Mouse (Mus musculus): Measurements from ENCODE around the gene Jagn1.

Gene Jagn1

DNA sequence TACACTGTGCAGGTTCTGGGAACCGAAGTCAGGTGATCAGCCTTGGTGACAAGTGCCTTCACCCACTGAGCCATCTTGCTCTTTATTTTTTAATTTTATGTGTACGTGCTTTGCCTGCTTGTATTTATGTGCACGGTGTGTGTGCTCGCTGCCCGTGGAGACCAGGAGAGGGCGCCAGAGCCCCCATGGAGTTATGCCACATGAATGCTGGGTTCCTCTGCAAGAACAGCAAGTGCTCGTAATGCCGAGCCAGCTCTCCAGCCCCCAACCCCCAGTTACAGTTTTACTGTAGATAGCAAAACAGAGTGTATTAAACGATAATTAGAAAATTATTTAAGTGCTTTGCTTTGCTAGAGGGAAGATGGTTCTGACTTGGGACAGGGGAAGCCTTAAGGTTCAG, 35.7 kb upstream of the Jagn1 start:
- no peaks in the 10 kb centered on the region for H3K9me3 ChIP-seq (ENCODE audit: low read length)
- peak overlapping the region; percentile 55 for H3K4me3 ChIP-seq (replicated peaks; ENCODE audit: low read length)
- TF ChIP-seq CTCF (conservative IDR thresholded peaks at IDR 0.05; ENCODE audit: low read length), result peak; percentile 96
- TF ChIP-seq POU5F1 (IDR thresholded peaks at IDR 0.05; ENCODE audit: borderline replicate concordance, low read length), result no peak
- TF ChIP-seq NANOG (IDR thresholded peaks at IDR 0.05; ENCODE audit: borderline replicate concordance, low read length), result no peak
- peaks cover 12% of the 10 kb centered on the region; the same call in 1 of the 2 replicates for H3K36me3 ChIP-seq (ENCODE audit: insufficient read depth, low read length)
- H3K27me3 ChIP-seq (ENCODE audit: insufficient read depth, low read length), result no peaks in the 10 kb centered on the region
- H3K4me1 ChIP-seq (replicated peaks; ENCODE audit: low read depth, low read length), result peaks cover 78% of the 10 kb centered on the region

DNA sequence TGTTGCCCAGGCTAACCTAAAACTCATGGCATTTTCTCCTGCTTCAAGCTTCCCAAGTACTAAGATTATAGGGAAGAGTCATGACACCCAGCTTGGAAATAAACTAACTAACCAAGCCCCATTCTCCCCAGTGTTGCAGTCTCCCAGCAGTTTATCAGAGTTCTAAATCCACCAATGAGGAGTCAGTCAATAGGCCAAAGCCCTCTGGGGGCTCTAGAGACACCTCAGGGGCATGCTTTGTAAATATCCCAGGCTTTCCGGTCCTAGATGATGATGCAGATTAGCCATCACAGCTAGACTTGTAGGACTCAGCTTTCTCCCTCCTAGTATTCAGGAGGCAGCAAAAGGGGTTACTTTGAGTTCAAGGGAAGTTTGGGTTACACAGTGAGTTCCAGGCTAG, 32.4 kb upstream of the Jagn1 start:
- peaks cover 20% of the 10 kb centered on the region for H3K36me3 ChIP-seq (ENCODE audit: insufficient read depth, low read length)
- H3K4me1 ChIP-seq (replicated peaks; ENCODE audit: low read depth, low read length), result peaks cover 89% of the 10 kb centered on the region
- no peaks in the 10 kb centered on the region for H3K9me3 ChIP-seq (ENCODE audit: low read length)
- H3K27me3 ChIP-seq (ENCODE audit: insufficient read depth, low read length), result no peaks in the 10 kb centered on the region
- no peak overlapping the region for H3K4me3 ChIP-seq (replicated peaks; ENCODE audit: low read length)
- TF ChIP-seq POU5F1 (IDR thresholded peaks at IDR 0.05; ENCODE audit: borderline replicate concordance, low read length) (no peak), CTCF (conservative IDR thresholded peaks at IDR 0.05; ENCODE audit: low read length) (no peak), NANOG (IDR thresholded peaks at IDR 0.05; ENCODE audit: borderline replicate concordance, low read length) (no peak)

DNA sequence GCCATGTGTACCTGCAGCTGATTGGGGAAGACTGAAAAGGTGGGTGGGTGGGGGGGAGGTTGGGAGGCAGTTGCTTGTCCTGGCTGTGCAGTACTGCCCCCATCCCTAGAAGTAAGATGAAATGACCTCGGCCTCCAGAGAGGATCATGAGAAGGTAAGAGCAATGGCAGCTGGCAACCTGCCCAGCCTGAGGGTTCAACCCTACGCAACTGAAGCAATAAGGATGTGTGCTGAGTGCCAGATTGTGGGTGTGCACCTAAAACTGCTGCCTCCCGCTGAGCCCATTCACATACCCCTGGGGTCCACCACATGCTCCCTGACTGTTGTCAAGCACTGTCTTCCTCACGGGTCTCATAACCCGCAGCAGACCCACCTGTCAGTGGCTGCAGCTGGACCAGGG, 26.0 kb upstream of the Jagn1 start:
- Histone ChIP-seq H3K9me3 (ENCODE audit: low read length) (no peaks in the 10 kb centered on the region), H3K27me3 (ENCODE audit: insufficient read depth, low read length) (no peaks in the 10 kb centered on the region), H3K4me3 (replicated peaks; ENCODE audit: low read length) (no peak overlapping the region), H3K36me3 (ENCODE audit: insufficient read depth, low read length) (peaks cover 36% of the 10 kb centered on the region), H3K4me1 (replicated peaks; ENCODE audit: low read depth, low read length) (peaks cover 69% of the 10 kb centered on the region)
- TF ChIP-seq POU5F1 (IDR thresholded peaks at IDR 0.05; ENCODE audit: borderline replicate concordance, low read length), result no peak
- TF ChIP-seq NANOG (IDR thresholded peaks at IDR 0.05; ENCODE audit: borderline replicate concordance, low read length), result no peak
- no peak for TF ChIP-seq CTCF (conservative IDR thresholded peaks at IDR 0.05; ENCODE audit: low read length)

DNA sequence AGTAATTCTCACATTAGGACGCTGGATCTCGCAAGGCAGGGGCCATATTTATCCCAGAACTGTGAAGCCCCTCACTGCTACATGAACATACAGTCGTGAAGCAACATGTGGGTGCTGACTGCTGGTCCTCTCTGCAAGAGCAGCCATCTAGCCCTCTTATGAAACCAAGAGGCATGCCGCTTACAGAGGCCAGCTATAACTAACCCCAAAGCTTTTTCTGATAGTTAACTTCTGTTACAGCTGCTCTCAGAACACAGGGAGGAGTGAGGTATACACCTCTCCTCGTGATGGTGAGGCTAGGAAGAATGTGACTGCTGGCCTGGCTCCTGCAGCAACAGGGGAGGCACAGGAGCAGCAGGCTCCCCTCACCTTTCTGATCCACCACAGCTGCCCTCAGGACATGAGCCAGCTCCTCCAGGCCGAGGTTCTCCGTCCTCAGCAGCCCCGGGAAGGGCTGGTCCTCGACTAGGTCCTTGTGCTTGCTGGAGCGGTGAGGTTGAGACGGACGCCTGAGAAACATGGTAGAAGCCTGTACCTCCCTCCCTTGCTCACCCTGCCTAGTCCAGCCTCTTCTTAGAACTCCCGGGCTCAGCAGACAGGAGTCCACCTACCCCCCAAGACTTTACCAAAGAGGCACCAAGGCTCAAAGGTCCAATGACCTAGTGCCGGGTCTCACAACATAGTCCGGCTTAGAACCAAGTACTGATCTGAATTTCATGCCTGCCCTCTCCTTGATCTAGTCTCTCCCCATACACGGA, 23.7 kb upstream of the Jagn1 start:
- Histone ChIP-seq H3K9me3 (ENCODE audit: low read length) (no peaks in the 10 kb centered on the region), H3K4me3 (replicated peaks; ENCODE audit: low read length) (peak overlapping the region; percentile 84), H3K4me1 (replicated peaks; ENCODE audit: low read depth, low read length) (peaks cover 51% of the 10 kb centered on the region), H3K36me3 (ENCODE audit: insufficient read depth, low read length) (peaks cover 36% of the 10 kb centered on the region), H3K27me3 (ENCODE audit: insufficient read depth, low read length) (no peaks in the 10 kb centered on the region)
- TF ChIP-seq NANOG (IDR thresholded peaks at IDR 0.05; ENCODE audit: borderline replicate concordance, low read length), result no peak
- no peak for TF ChIP-seq POU5F1 (IDR thresholded peaks at IDR 0.05; ENCODE audit: borderline replicate concordance, low read length)
- no peak for TF ChIP-seq CTCF (conservative IDR thresholded peaks at IDR 0.05; ENCODE audit: low read length)

DNA sequence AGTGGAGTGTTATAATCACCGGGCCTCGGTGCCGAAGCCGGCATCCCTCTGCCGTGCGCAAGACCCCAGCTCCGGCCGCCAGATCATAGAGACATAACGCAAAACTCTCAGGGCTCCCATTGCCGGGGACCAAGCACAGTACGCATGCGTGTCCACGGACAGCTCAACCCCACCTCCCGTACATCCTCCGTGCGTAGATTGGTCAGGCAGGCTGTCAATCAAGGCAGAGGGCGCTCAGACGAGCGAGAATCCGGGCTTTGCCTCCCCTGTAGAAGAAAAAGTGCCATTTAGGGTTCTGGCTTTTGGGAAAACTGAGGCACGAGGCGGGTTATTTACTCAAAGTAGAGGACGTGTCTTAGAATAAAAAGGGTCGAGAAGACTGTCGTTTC, 23.2 kb upstream of the Jagn1 start, which contains the start of gene Rpusd3:
TSS of gene Rpusd3 (minus strand) at position 142 of the 389 bp plus-strand sequence.
- Histone ChIP-seq H3K36me3 (ENCODE audit: insufficient read depth, low read length) (peaks cover 35% of the 10 kb centered on the region), H3K9me3 (ENCODE audit: low read length) (no peaks in the 10 kb centered on the region), H3K4me3 (replicated peaks; ENCODE audit: low read length) (peak within 1 kb of the TSS; percentile 84), H3K4me1 (replicated peaks; ENCODE audit: low read depth, low read length) (peaks cover 45% of the 10 kb centered on the region), H3K27me3 (ENCODE audit: insufficient read depth, low read length) (no peaks in the 10 kb centered on the region)
- TF ChIP-seq NANOG (IDR thresholded peaks at IDR 0.05; ENCODE audit: borderline replicate concordance, low read length), result no peak
- no peak for TF ChIP-seq CTCF (conservative IDR thresholded peaks at IDR 0.05; ENCODE audit: low read length)
- no peak for TF ChIP-seq POU5F1 (IDR thresholded peaks at IDR 0.05; ENCODE audit: borderline replicate concordance, low read length)

DNA sequence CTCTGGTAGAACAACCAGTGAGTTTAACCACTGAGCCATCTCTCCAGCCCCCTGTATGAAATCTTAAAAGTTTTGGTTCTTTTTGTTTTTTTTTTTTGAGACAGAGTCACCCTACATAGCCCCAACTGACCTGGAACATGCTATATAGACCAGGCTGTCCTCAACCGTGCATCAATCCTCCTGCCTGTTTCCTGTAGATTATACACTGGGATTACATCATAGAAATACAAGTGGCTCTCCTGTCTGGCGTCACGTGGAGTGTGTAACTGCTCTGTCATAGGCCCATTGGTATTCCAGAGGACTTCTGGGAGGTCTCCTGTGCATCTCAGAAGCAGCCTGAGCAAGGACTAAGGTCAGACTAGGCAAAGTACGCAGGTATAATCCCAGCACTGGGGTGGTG, 19.4 kb upstream of the Jagn1 start:
- Histone ChIP-seq H3K36me3 (ENCODE audit: insufficient read depth, low read length) (no peaks in the 10 kb centered on the region), H3K4me1 (replicated peaks; ENCODE audit: low read depth, low read length) (peaks cover 28% of the 10 kb centered on the region), H3K9me3 (ENCODE audit: low read length) (no peaks in the 10 kb centered on the region), H3K4me3 (replicated peaks; ENCODE audit: low read length) (no peak overlapping the region), H3K27me3 (ENCODE audit: insufficient read depth, low read length) (peaks cover 5% of the 10 kb centered on the region; the same call in 1 of the 2 replicates)
- TF ChIP-seq POU5F1 (IDR thresholded peaks at IDR 0.05; ENCODE audit: borderline replicate concordance, low read length) (no peak), CTCF (conservative IDR thresholded peaks at IDR 0.05; ENCODE audit: low read length) (no peak), NANOG (IDR thresholded peaks at IDR 0.05; ENCODE audit: borderline replicate concordance, low read length) (no peak)

DNA sequence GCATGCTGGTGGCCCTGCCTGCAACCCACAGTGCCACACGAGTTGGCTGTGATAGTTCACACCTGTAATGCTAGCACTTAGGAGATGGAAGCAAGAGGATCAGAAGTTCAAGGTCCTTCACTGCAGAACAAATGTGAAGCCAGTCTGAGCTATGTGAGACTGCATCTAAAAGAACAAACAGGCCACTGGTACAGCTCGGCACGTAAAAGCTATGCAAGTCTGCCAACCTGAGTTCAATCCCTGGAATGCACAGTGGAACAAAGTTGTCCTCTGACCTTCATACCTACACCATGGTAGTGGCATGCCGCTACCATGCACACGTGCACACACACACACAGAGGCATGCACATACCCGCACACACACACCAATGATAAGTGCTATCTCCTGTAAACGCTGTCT, 18.2 kb upstream of the Jagn1 start:
- H3K36me3 ChIP-seq (ENCODE audit: insufficient read depth, low read length), result no peaks in the 10 kb centered on the region
- peaks cover 25% of the 10 kb centered on the region for H3K4me1 ChIP-seq (replicated peaks; ENCODE audit: low read depth, low read length)
- H3K9me3 ChIP-seq (ENCODE audit: low read length), result no peaks in the 10 kb centered on the region
- H3K4me3 ChIP-seq (replicated peaks; ENCODE audit: low read length), result no peak overlapping the region
- peaks cover 12% of the 10 kb centered on the region; the same call in 1 of the 2 replicates for H3K27me3 ChIP-seq (ENCODE audit: insufficient read depth, low read length)
- TF ChIP-seq POU5F1 (IDR thresholded peaks at IDR 0.05; ENCODE audit: borderline replicate concordance, low read length) (no peak), NANOG (IDR thresholded peaks at IDR 0.05; ENCODE audit: borderline replicate concordance, low read length) (no peak), CTCF (conservative IDR thresholded peaks at IDR 0.05; ENCODE audit: low read length) (no peak)

DNA sequence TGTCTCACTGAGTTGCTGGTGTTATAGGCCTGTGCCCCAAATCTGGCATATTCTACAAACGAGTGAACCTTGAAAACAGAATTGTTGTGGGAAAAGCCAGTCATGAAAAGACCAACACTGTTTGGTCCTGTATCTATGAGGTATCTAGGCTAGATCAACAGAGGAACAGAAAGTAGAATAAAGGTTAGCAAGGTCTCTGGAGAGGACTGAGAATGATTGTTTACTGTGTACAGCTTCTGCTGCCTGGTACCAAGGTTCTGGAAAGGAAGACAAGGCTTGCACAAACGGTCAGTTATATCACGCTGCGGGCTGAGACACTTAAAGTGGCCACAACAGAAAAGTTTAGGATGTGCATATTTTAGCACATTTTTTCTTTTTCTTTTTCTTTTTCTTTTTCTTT, 15.7 kb upstream of the Jagn1 start:
- H3K27me3 ChIP-seq (ENCODE audit: insufficient read depth, low read length), result peaks cover 14% of the 10 kb centered on the region; the same call in 1 of the 2 replicates
- no peaks in the 10 kb centered on the region for H3K36me3 ChIP-seq (ENCODE audit: insufficient read depth, low read length)
- TF ChIP-seq POU5F1 (IDR thresholded peaks at IDR 0.05; ENCODE audit: borderline replicate concordance, low read length) (no peak), NANOG (IDR thresholded peaks at IDR 0.05; ENCODE audit: borderline replicate concordance, low read length) (no peak), CTCF (conservative IDR thresholded peaks at IDR 0.05; ENCODE audit: low read length) (no peak)
- H3K4me1 ChIP-seq (replicated peaks; ENCODE audit: low read depth, low read length), result peaks cover 12% of the 10 kb centered on the region
- no peaks in the 10 kb centered on the region for H3K9me3 ChIP-seq (ENCODE audit: low read length)
- H3K4me3 ChIP-seq (replicated peaks; ENCODE audit: low read length), result no peak overlapping the region
